Mouse (Mus musculus) adrenal gland, adult 2 months (tissue): ENCODE data around the gene AU040320. TPM values are rescaled to one million over a fixed set of nuclear protein-coding genes. Genes with fewer than 3 reads are reported as not detected.

Source experiments
- DNase-seq: peaks from one replicate; pipeline ENCODE4 v3.0.0; 2021
- polyA plus RNA-seq: library from polyadenylated mRNA; depleted of rRNA; stranded (reverse); fragments of >200 nt; gene quantifications from 2 replicates; pipeline ENCODE4 v1.2.3, GENCODE M21; 2012
- total RNA-seq, 2 experiments: library from RNA; stranded (reverse); gene quantifications; 2 replicates each; pipeline ENCODE4 v1.2.3; 2021

The AU040320 gene
- total and polyA plus RNA-seq, 3 experiments = 35.2 to 40.7 (median 36.6) TPM

GRCm38 (mm10) chr4:126750046-126750683 is 3.2 kb upstream of the AU040320 start:
- no peak for DNase-seq

- no peak for DNase-seq
Measured at GRCm38 (mm10) chr4:126750863-126751555, 2.3 kb upstream of the AU040320 start.

GRCm38 (mm10) chr4:126751556-126752023 is 1.8 kb upstream of the AU040320 start:
- DNase-seq = no peak

- DNase-seq = no peak
Measured at GRCm38 (mm10) chr4:126752024-126752607, 1.2 kb upstream of the AU040320 start.

DNA sequence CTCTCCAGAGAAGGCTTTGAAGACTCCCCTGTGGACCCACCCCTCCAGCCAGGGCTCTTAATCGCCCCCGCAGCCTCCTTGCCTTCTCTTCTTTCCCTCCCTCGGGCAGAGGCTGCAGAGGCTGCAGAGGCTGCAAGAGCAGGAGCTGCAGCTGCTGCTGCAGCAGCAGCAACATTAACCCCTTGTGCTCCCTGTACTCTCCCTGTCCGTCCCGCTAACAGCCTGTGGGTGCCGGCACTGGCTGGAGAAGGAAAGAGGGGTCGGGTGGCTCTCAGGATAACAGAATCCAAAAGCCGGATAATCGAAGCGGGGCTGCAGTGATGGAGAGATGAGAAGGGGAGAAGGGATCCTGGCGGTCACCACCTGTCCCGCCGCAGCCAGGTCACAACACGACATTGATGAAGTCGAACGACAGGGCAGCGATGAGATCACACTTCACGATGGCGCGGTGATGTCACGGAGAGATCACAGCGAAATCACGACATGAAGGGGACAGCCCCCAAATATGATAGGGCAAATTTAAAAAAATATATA is 669 bp upstream of the AU040320 start:
- peak; percentile 45 for DNase-seq

DNA sequence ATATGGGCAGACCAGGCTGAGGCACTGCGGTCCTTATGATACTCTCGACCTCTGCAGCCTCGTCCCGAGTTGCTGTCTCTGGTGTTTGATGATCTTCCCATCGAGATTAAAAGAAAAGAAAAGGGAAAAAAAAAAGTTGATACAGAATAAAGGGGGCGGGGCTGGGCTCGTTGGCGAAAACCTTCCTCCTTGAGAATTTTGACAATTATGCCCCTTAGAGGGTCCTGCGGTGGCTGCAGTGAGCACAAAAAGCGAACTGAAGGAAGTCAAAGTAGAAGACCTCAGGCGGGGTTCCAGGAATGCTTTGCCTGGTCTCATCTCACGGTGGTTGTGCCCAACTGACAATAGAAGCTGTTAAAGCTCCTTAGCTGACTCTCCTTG is 877 bp downstream of the AU040320 start:
- no peak for DNase-seq

DNA sequence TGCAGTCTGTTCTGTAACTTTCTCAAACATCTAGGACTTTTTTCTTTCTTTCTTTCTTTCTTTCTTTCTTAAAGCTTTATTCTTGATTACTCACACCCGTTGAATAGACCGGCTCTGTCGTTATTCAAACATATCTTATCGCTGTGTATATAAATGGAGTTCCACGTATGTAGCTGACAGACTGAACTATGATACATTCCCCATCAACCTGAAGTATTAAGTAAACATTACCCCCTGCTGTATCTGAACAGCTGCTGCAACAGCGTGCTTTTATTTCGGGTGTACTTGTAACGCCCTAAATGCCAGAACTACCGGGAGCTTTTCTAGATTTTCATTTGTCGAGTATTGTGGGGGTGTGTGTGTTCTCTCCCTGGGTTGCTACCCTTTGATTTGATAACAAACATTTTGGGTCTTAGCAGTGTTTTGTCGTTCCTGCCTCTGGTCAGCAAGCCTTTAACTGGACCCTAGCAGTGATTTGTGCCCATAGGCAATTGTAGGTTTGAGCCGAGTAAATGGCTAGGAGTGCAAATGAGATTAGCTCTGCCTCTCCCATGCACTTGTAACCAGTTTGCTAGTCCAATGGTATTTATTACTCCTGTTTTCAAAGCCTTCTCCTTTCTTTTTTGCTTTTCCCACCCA is 1.5 kb downstream of the AU040320 start:
- DNase-seq = no peak

DNA sequence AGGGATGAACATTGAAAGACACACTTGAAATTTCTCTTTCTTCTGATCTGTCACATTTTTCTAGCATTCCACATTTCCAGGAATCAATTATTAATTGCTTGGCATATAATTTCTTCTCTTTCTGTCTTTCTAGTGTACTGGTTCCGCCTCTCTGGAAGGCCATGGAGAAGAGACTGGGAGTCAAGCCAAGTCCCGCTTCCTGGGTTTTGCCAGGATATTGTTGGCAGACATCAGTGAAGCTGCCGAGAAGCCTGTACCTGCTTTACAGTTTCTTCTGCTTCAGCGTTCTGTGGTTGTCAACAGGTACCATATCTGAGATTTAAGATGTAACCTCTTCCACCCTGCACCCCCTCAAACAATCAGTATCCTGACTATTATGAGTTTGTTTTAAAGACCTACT is 3.4 kb downstream of the AU040320 start:
- peak; percentile 64 for DNase-seq

GRCm38 (mm10) chr4:126758299-126758698 is 5.0 kb downstream of the AU040320 start:
- no peak for DNase-seq

- DNase-seq = no peak
Measured at GRCm38 (mm10) chr4:126759435-126759834, 6.1 kb downstream of the AU040320 start.

GRCm38 (mm10) chr4:126762586-126763359 is 9.4 kb downstream of the AU040320 start:
- no peak for DNase-seq

DNA sequence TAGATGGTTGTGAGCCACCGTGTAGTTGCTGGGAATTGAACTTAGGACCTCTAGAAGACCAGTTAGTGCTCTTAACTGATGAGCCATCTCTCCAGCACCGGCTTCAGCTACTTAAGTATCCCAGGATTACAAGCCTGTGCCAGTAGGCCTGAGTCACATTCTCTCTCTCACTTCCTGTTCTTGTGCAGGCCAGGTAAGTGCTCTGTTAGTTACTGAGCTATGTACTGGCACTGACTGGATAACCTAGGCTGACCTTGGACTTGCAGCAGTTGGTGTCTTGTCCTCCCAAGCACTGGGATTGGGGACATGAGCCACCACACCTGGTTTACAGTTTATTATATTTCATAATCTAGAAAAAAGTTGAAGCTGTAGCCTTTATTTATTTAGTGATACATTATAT is 10.1 kb downstream of the AU040320 start:
- no peak for DNase-seq

GRCm38 (mm10) chr4:126769800-126770563 is 16.6 kb downstream of the AU040320 start:
- no peak for DNase-seq

GRCm38 (mm10) chr4:126770831-126771230 is 17.5 kb downstream of the AU040320 start:
- no peak for DNase-seq

- DNase-seq = no peak
Measured at GRCm38 (mm10) chr4:126773871-126774270, 20.5 kb downstream of the AU040320 start.

DNA sequence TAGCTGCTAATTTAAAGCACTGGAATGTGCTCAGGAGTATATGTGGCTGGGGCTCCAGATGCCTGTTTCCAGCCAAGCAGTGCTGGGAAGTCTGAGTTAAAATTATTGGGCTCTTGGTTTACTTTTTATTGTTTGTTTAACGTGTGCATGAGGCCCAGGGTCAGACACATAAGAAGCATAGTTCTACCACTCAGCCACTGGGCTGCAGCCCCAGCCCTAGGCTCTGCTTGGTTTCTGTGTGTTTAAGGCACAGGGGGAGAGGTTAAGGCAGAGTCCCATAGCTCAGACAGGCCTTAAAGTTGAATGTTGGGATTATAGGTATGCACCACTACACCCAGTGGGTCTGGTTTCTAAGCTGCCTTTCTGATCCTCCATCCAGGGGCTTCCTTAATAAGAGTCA is 21.8 kb downstream of the AU040320 start:
- no peak for DNase-seq

GRCm38 (mm10) chr4:126779148-126779581 is 25.8 kb downstream of the AU040320 start:
- no peak for DNase-seq

DNA sequence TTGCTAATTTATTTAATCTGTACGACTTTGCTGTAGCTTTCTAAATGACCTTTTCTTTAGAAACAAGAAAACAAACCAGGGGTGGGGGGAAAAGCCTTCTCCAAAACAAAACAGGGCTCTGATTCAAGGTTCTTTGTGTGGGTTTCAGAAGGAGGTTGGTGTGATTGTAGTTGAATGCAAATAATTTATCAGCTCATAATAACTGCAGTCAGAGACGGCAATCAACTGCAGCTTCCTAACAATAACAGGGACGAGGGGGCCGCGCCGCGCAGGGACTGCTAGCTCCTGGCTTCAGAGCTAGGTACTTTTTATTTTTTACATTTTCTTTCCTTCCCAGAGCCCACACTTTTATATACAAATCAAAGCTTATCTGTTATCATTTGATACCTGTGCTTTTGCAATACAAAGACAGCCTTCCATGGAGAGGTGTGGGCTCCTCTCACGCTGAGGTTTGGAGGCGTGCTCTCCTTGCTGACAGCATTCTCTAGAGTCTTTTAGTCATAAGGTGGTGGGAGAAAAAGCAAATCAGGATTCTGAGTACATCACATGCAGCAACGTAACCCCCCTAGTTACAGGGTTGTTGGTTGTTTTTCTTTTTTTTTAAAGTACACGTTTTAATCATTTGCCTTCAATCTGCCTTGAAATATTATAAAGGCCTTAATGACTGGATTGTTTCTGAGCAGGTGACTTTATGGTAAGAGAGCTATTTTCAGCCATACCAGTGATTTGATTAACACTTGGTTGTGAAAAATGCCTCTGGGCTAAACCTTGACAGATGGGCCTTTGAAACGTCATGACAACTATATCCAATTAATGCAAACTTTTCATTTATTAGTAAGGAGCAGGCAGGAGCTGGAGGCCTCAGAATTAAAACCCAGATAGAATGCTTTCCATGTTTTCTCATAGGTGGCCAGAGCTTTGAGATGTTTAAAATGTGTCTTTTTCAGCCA is 26.8 kb downstream of the AU040320 start:
- DNase-seq = no peak

- no peak for DNase-seq
Measured at GRCm38 (mm10) chr4:126781871-126782270, 28.5 kb downstream of the AU040320 start.

- DNase-seq = no peak
Measured at GRCm38 (mm10) chr4:126782512-126782911, 29.2 kb downstream of the AU040320 start.
